Mouse (Mus musculus) midbrain, embryonic 10.5 days (tissue): ENCODE data around the gene Stambp. TPM values are rescaled to one million over a fixed set of nuclear protein-coding genes. Genes with fewer than 3 reads are reported as not detected.

ENCODE experiments used
- polyA plus RNA-seq: library from polyadenylated mRNA; unstranded; fragments of >200 nt; fragmentation: Nextera tagmentation; extraction: Ambion mirVana; gene quantifications from 2 replicates; pipeline ENCODE4 v1.2.1, GENCODE M21; 2016

Stambp gene
- polyA plus RNA-seq, 1 experiment from 2014 or later: 17.8 TPM

Other genes with a start within 250 kb of the Stambp start
- gene Mthfd2, start 246.8 kb downstream of the Stambp start, polyA plus RNA-seq: 53.2 and 64.0 TPM in 2 replicates
- gene Mob1a, start 246.7 kb downstream of the Stambp start, polyA plus RNA-seq: 60.4 and 61.5 TPM in 2 replicates
- 152 and 156 TPM in 2 replicates for gene Bola3, start 223.6 kb downstream of the Stambp start, polyA plus RNA-seq
- 45.1 and 51.0 TPM in 2 replicates for gene Tet3, start 113.6 kb downstream of the Stambp start, polyA plus RNA-seq
- gene Dguok, start 65.8 kb downstream of the Stambp start, polyA plus RNA-seq: 60.3 and 61.7 TPM in 2 replicates
- 0.49 and 1.9 TPM in 2 replicates for gene Actg2, start 36.5 kb downstream of the Stambp start, polyA plus RNA-seq
- gene Clec4f, start 83.5 kb upstream of the Stambp start, polyA plus RNA-seq: 0.15 TPM in 1 of 2 replicates, not detected in the other
- gene Cd207, start 105.1 kb upstream of the Stambp start, polyA plus RNA-seq: not detected in 2 replicates
- 0.60 and 1.9 TPM in 2 replicates for gene Vax2, start 138.5 kb upstream of the Stambp start, polyA plus RNA-seq
- not detected in 2 replicates for gene Atp6v1b1, start 170.3 kb upstream of the Stambp start, polyA plus RNA-seq
- 0.24 TPM in 1 of 2 replicates, not detected in the other for gene Ankrd53, start 189.9 kb upstream of the Stambp start, polyA plus RNA-seq
- gene Tex261, start 203.1 kb upstream of the Stambp start, polyA plus RNA-seq: 81.6 and 81.7 TPM in 2 replicates
- 26.1 and 35.2 TPM in 2 replicates for gene Nagk, start 222.3 kb upstream of the Stambp start, polyA plus RNA-seq